Mouse (Mus musculus): ENCODE measurements around the gene Trim34b. TPM values are rescaled to one million over a fixed set of nuclear protein-coding genes. Genes with fewer than 3 reads are reported as not detected.
"Not testable (repeated sequence)": the region's sequence is repeated elsewhere in the genome, so short reads cannot be mapped to it uniquely, and the experiment has no call there.

Trim34b gene
- under 1 TPM; 0.21 to 0.69 TPM for total RNA-seq (2021)
- long read RNA-seq, experiment 1: 0 reads
- long read RNA-seq, experiment 2, partial matches to known transcripts: 0 of 1 reads
- long read RNA-seq, experiment 2, other reads (novel, unspliced or antisense): 1 of 1 reads

DNA sequence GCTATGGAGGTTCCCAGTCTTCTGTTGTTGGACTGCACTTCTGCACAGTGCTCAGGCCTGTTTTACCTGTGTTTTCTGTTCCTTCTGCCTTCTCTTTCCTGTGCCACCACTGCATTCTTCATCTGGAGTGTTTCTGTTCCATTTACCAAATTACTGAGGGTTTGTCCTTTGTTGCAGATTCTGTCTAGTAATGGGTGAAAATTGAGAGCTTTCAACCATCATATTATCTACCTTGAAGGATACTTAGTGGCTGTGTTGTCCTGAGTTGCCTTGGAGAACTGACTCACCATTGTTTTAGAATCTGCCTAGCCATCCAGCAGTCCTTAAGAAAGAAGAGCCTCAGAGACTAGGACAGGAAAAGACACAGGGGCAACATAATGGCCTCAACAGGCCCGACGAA is at the start of gene Trim34b:
Gene Trim34b (plus strand): TSS at position 301 of the 400 bp plus-strand sequence.
- DNase-seq: not testable (repeated sequence)

DNA sequence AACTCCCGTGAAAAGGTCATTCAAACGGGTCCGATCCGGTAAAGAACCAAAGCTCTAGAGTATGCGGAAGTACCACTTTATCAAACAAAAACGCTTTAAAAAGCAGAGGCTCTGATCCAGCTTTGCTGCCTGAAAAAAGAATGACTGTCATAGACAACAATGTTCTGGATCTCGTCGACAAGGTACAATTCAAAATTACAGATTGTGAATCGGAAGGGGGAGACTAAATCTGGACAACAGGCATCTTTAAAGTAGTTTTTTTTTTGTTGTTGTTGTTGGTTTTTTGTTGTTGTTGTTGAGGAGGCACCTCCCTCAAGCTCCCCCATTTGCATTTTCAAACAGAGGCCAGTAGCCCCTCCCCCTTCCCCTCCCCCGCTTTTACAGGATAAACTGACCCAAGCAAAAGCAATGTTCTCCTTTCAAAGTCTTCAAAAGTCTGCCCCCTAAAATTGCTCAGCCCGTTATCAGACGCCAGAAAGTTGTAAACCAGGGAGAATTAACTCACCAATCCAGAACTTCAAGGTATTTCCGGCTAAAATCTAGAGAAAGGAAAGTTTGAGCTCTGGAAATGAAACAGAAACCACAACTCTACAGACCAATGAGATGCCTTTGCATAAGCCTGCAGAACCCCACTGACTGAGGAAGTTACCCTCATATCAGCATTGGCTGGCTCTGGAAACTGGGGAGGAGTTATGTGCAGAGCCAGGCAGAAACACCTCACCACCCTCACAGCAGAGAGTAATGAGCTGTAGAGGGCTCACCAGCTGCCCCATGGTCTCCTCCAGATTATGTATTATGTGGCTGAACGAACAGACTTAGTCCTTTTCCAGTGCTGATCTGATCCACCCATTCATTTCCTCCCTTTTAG is 41.5 kb upstream of the Trim34b start, which contains the start of gene Trim5:
Gene Trim5 (minus strand): TSS at position 519 of the 868 bp plus-strand sequence.
- DNase-seq: peak; percentile 30

DNA sequence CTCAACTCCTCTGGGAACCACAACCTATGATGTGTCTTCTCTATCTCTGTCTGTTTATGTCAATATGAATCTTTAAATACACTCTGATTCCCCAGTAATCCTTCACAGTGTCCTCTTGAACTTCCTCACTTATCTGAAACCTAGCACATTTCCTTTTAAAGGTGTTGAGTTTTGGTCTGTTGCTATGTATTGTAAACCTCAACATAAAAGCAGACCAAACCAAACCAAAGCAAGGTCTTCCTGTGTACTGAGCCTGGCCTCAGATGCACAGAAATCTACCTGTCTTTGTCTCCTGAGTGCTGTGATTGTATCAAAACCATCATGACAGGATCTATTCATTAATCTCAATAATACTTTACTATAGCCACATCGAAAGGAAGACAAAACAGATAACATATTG is 38.6 kb upstream of the Trim34b start:
- no peak for DNase-seq

DNA sequence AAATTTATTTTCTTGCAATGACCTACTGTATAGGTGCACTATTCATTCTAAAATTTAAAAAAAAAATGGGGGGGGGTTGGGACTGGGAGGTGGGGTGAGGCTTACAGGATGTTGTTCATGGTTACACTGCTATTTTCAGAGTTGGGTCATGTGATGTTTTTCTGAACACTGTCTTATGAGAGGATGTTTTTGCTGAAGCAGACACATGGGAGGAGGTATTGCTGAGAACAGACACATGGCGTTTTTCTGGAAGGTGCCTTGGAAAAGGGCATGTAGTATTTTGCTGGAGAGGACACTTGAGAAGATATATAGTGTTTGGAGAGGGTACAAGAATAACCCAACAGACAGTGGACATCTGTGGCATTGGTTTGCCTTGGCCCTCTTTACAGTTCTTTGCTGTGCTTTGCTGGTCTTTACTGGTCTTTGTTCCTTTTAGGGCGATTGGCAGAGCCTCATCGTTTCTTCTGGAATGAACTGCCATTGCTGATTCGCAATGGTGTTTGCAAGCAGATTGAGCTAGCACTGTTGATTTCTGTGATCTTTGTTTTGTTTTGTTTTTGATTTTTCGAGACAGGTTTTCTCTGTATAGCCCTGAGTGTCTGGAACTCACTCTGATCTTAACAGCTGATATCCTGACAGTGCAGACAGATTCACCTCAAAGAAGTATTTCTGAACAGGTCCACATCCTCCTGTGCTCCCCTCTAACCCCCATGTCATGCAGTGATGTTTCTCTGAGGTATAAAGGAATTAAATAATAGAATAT is 37.5 kb upstream of the Trim34b start:
- DNase-seq: no peak

DNA sequence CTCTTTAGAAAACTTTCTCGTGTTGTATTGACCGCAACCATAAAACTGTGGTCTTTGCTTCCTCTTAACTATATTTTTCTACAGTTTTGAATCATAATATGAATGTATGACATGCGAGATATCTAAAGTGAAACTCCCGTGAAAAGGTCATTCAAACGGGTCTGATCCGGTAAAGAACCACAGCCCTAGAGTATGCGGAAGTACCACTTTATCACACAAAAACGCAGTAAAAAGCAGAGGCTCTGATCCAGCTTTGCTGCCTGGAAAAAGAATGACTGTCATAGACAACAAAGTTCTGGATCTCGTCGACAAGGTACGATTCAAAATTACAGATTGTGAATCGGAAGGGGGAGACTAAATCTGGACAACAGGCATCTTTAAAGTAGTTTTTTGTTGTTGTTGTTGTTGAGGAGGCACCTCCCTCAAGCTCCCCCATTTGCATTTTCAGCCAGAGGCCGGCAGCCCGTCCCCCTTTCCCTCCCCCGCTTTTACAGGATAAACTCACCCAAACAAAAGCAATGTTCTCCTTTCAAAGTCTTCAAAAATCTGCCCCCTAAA is 14.4 kb upstream of the Trim34b start:
- peak; percentile 18 for DNase-seq

DNA sequence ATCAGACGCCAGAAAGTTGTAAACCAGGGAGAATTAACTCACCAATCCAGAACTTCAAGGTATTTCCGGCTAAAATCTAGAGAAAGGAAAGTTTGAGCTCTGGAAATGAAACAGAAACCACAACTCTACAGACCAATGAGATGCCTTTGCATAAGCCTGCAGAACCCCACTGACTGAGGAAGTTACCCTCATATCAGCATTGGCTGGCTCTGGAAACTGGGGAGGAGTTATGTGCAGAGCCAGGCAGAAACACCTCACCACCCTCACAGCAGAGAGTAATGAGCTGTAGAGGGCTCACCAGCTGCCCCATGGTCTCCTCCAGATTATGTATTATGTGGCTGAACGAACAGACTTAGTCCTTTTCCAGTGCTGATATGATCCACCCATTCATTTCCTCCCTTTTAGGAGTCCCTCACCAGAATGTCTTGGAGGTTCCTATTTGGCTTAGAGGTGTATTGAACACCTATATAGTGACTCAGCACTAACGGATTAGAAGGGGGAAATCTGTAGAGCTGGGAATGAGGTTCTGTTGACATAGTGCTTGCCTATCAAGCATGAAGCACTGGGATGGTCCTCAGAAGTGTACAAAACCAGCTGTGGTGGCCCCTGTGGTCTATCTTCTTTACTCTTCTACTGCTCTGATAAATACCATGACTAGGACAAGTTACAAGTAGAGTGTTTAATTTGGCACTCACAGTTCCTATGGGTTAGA is 13.7 kb upstream of the Trim34b start, which contains the start of gene Trim12a:
Gene Trim12a (minus strand): TSS at position 98 of the 712 bp plus-strand sequence.
- DNase-seq: not testable (repeated sequence)

DNA sequence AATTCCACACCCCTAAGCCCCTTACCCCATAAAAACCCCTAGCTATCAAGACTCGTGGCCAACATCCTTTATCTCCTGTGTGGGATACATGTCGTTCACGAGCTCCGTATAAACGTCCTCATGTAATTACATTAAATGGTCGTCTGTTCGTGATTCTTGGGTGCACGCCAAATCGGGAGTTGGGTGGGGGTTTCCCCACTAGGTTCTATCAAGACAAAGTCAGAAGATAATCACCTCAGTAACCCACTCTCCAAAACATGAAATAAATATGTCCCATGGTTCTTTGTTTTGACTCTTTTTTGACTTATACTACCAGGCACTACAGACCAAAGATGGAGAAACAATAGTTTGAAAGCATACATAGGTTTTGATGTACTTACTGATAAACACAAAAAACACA is 7.2 kb upstream of the Trim34b start:
- no peak for DNase-seq

DNA sequence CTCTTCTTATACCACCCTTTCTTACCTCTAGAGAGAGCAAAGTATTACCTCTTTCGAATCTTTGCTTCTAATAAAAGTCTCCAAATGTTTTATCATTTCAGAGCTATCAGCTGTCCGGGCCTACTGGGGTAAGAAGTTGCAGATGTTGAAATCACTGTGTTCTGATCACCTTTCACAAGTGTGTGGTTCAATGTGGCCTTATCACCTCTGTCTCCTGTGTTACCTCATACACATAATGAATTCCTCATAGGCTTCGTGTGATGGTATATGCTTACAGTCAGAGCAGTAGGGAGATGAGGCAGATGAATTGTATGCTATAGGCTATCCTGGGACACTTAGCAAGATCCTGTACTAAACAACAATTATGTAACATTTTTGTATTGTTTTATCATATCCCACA is 6.3 kb downstream of the Trim34b start:
- DNase-seq: not testable (repeated sequence)

DNA sequence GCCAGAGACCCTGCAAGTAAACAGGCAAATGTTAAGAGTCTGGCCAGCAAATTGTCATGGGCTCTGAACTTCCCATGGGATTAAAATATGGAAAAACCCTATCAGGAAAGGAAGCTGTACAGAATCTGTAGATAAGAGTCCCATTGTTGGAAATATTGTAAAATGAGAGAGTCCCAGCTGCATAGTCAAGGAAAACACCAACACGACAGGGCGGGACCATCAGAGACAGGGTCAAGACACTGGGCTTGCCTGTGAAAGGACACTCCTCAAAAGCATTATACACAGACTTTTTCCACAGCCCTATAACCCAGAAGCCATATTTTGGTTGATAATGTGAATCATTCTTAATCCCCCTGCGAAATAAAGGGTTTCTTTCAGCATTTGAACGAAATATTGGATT is 11.5 kb downstream of the Trim34b start:
- DNase-seq: not testable (repeated sequence)

DNA sequence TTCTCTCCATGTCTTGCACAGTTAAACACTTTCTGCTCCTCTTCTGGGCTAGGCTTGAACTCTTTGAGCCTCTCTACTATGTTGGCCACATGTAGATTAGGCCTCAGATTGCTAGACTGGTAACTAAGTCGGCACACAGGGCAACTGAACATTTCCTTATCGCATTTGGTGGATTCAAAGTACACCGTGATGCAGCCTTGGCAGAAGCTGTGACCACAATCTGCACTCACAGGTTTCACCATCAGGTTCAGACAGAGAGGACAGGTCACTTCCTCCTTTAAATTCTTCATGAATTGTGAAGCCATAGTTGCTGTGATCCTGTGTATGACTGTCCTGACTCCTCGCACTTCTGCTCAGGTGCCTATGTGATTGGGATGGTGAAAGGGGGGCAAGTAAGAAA is 18.8 kb downstream of the Trim34b start:
- not testable (repeated sequence) for DNase-seq

DNA sequence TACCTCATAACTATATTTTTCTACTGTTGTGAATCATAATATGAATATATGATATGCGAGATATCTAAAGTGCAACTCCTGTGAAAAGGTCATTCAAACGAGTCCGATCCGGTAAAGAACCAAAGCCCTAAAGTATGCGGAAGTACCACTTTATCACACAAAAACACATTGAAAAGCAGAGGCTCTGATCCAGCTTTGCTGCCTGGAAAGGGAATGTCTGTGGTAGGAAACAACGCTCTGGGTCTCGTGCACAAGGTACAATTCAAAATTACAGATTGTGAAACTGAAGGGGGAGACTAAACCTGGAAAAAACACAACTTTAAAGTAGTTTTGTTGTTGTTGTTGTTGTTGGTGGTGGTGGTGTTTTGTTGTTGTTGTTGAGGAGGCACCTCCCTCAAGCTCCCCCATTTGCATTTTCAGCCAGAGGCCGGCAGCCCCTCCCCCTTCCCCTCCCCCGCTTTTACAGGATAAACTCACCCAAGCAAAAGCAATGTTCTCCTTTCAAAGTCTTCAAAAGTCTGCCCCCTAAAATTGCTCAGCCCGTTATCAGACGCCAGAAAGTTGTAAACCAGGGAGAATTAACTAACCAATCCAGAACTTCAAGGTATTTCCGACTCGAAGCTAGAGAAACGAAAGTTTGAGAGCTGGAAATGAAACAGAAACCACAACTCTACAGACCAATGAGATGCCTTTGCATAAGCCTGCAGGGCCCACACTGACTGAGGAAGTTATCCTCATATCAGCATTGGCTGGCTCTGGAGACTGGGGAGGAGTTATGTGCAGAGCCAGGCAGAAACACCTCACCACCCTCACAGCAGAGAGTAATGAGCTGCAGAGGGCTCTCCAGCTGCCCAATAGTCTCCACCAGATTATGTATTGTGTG is 23.7 kb downstream of the Trim34b start, which contains the start of gene Trim12c:
Gene Trim12c (minus strand): TSS at position 646 of the 883 bp plus-strand sequence.
- DNase-seq: peak; percentile 79

DNA sequence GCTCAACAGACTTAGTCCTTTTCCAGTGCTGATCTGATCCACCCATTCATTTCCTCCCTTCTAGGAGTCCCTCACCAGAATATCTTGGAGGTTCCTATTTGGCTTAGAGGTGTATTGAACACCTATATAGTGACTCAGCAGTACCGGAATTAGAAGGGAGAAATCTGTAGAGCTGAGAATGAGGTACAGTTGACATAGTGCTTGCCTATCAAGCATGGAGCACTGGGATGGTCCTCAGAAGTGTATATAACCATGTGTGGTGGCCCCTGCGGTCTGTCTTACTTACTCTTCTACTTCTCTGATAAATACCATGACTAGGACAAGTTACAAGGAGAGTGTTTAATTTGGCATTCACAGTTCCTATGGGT is 24.3 kb downstream of the Trim34b start:
- DNase-seq: no peak

DNA sequence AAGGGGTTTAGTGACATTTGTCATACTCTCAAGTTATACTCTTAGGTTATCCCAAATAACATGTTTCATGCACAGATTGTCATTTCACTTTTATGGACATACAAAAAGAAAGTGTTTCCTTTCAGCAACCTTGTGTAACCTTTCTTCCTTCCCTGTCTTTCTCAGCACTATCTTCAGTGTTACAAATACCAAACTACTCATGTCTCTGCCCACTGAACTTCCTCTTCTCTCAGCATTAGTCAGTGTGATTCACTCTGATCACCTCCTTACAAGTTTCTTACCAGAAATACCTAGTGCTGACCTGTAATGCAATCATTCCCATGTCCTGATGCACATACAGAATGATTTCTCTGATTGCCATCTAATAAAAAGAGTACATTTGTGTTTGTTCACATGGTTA is 37.1 kb downstream of the Trim34b start:
- DNase-seq: no peak

DNA sequence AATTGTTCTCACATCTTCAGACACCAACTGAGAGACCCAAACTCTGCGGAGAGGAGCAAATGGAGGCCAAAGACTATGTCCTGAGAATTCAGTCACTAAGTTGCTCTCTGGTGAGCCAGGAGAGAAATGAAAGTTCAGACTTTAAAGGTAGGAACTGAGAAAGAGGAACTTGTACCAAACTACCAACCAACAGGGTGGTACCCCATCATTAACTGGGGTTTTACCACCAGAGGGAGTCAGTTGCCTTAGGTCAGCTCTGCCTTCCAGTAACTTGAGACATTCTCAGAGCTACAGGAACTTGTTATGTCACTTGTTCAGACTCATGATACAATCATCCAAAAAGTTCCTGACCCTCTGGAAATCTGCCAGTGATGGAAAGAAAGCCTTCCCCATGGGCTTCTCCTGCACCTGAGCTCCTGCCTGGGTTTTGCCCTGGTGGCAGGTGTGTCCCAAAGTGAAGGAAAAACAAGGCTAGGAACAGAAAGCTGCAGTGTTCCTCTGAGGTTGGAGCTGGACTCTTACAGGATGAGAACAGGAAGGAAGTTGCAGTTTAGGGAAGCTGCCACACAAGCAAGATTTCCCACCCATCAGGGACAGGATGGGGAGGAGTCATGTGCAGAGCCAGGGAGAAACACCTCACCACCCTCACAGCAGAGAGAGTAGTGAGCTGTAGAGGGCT is 40.6 kb downstream of the Trim34b start, which contains the start of gene Trim30b:
Gene Trim30b (minus strand): TSS at position 149 of the 679 bp plus-strand sequence.
- no peak for DNase-seq

Other genes starting within 250 kb of the Trim34b start
- gene Olfr645, start 244.0 kb upstream of the Trim34b start, total RNA-seq (2021): not detected
- not detected for gene Olfr646, start 224.6 kb upstream of the Trim34b start, total RNA-seq (2021)
- not detected for gene Ubqln5, start 199.6 kb upstream of the Trim34b start, total RNA-seq (2021)
- gene Olfr643, start 192.1 kb upstream of the Trim34b start, total RNA-seq (2021): not detected
- gene Ubqln3, start 186.2 kb upstream of the Trim34b start, total RNA-seq (2021): not detected
- gene Ubqlnl, start 178.9 kb upstream of the Trim34b start, total RNA-seq (2021): not detected
- not detected for gene Olfm5, start 164.6 kb upstream of the Trim34b start, total RNA-seq (2021)
- gene Olfr648, start 146.1 kb upstream of the Trim34b start, total RNA-seq (2021): not detected
- not detected for gene Olfr649, start 133.5 kb upstream of the Trim34b start, total RNA-seq (2021)
- 1 to 10 TPM in 1 of 2 experiments, under 1 TPM in 1; 0.33 to 1.7 TPM for gene Trim6, start 110.7 kb upstream of the Trim34b start, total RNA-seq (2021)
- gene Trim34a, start 85.0 kb upstream of the Trim34b start, total RNA-seq (2021): 1 to 10 TPM; 5.4 to 8.3 TPM
- gene Trim5, start 41.4 kb upstream of the Trim34b start, total RNA-seq (2021): 1 to 10 TPM; 3.7 to 4.5 TPM
- gene Trim12a, start 14.0 kb upstream of the Trim34b start, total RNA-seq (2021): 10 to 100 TPM in 1 of 2 experiments, 1 to 10 TPM in 1; 7.2 to 15.9 TPM
- 10 to 100 TPM in 1 of 2 experiments, 1 to 10 TPM in 1; 7.1 to 11.7 TPM for gene Trim12c, start 23.9 kb downstream of the Trim34b start, total RNA-seq (2021)
- gene Trim30b, start 40.4 kb downstream of the Trim34b start, total RNA-seq (2021): under 1 TPM; 0.21 to 0.39 TPM
- gene Trim30c, start 71.4 kb downstream of the Trim34b start, total RNA-seq (2021): under 1 TPM in 1 of 2 experiments, not detected in 1; 0.18 TPM
- gene Trim30a, start 135.7 kb downstream of the Trim34b start, total RNA-seq (2021): 1 to 10 TPM; 4.2 TPM
- 1 to 10 TPM; 3.3 to 5.3 TPM for gene Trim30d, start 178.4 kb downstream of the Trim34b start, total RNA-seq (2021)
- gene Olfr651, start 220.7 kb downstream of the Trim34b start, total RNA-seq (2021): not detected
- not detected for gene Olfr652, start 231.4 kb downstream of the Trim34b start, total RNA-seq (2021)
- gene Olfr653, start 247.8 kb downstream of the Trim34b start, total RNA-seq (2021): not detected

All from adrenal gland, postnatal 10 days (tissue).